Mouse (Mus musculus) cerebellum, postnatal 4 days (tissue): ENCODE results near the gene Strbp.

Experiments
- DNase-seq, 2 experiments: peaks; one replicate each; pipeline ENCODE4 v3.0.0; 2022; ENCODE audit warnings: low spot score in 2 of 2, mixed read lengths in 1 of 2

Gene Strbp

GRCm38 (mm10) chr2:37704141-37704760 is 592 bp upstream of the Strbp start:
- peak in 1 of 2 experiments; percentile 1 for DNase-seq

- DNase-seq, result peak in 1 of 2 experiments; percentile 35
Observed at GRCm38 (mm10) chr2:37702301-37703172, 1.1 kb downstream of the Strbp start.

GRCm38 (mm10) chr2:37689064-37689615 is 14.5 kb downstream of the Strbp start:
- DNase-seq, result no peak

GRCm38 (mm10) chr2:37687031-37687430 is 16.6 kb downstream of the Strbp start:
- DNase-seq, result no peak

GRCm38 (mm10) chr2:37684864-37685263 is 18.8 kb downstream of the Strbp start:
- DNase-seq, result no peak

GRCm38 (mm10) chr2:37682197-37682811 is 21.4 kb downstream of the Strbp start:
- DNase-seq, result no peak

GRCm38 (mm10) chr2:37651086-37651485 is 52.6 kb downstream of the Strbp start:
- no peak for DNase-seq

GRCm38 (mm10) chr2:37649590-37649989 is 54.1 kb downstream of the Strbp start:
- DNase-seq, result no peak

GRCm38 (mm10) chr2:37648966-37649365 is 54.7 kb downstream of the Strbp start:
- no peak for DNase-seq

GRCm38 (mm10) chr2:37623343-37623742 is 80.3 kb downstream of the Strbp start:
- no peak for DNase-seq

GRCm38 (mm10) chr2:37587919-37588318 is 115.7 kb downstream of the Strbp start:
- no peak for DNase-seq

GRCm38 (mm10) chr2:37578185-37578584 is 125.5 kb downstream of the Strbp start:
- DNase-seq, result no peak

GRCm38 (mm10) chr2:37576661-37577060 is 127.0 kb downstream of the Strbp start:
- no peak for DNase-seq

GRCm38 (mm10) chr2:37572141-37572540 is 131.5 kb downstream of the Strbp start:
- DNase-seq, result no peak

- no peak for DNase-seq
Observed at GRCm38 (mm10) chr2:37570703-37571102, 133.0 kb downstream of the Strbp start.

GRCm38 (mm10) chr2:37569888-37570287 is 133.8 kb downstream of the Strbp start:
- DNase-seq, result peak in 1 of 2 experiments; percentile 9

GRCm38 (mm10) chr2:37566035-37566434 is 137.6 kb downstream of the Strbp start:
- no peak for DNase-seq

GRCm38 (mm10) chr2:37565579-37565978 is 138.1 kb downstream of the Strbp start:
- DNase-seq, result no peak

GRCm38 (mm10) chr2:37556366-37556765 is 147.3 kb downstream of the Strbp start:
- DNase-seq, result no peak

GRCm38 (mm10) chr2:37549346-37550012 is 154.2 kb downstream of the Strbp start:
- DNase-seq, result no peak

- no peak for DNase-seq
Observed at GRCm38 (mm10) chr2:37531639-37532038, 172.0 kb downstream of the Strbp start.

- DNase-seq, result no peak
Observed at GRCm38 (mm10) chr2:37530766-37531165, 172.9 kb downstream of the Strbp start.
